Mouse (Mus musculus): Measurements from ENCODE around the gene Fam102a.

The Fam102a gene

GRCm38 (mm10) chr2:32543031-32543449 is 7.9 kb downstream of the Fam102a start:
- no peak for DNase-seq (ENCODE audit: low read depth, low spot score)

- DNase-seq (ENCODE audit: low read depth, low spot score): no peak
Measured at GRCm38 (mm10) chr2:32546951-32547350, 11.8 kb downstream of the Fam102a start.

GRCm38 (mm10) chr2:32547380-32547779 is 12.2 kb downstream of the Fam102a start:
- DNase-seq (ENCODE audit: low read depth, low spot score): no peak

- no peak for DNase-seq (ENCODE audit: low read depth, low spot score)
Measured at GRCm38 (mm10) chr2:32547964-32548739, 13.0 kb downstream of the Fam102a start.

GRCm38 (mm10) chr2:32549171-32549570 is 14.0 kb downstream of the Fam102a start:
- DNase-seq (ENCODE audit: low read depth, low spot score): no peak

GRCm38 (mm10) chr2:32549764-32550163 is 14.6 kb downstream of the Fam102a start:
- DNase-seq (ENCODE audit: low read depth, low spot score): no peak

- DNase-seq (ENCODE audit: low read depth, low spot score): no peak
Measured at GRCm38 (mm10) chr2:32551236-32551635, 16.1 kb downstream of the Fam102a start.

GRCm38 (mm10) chr2:32553592-32554148 is 18.5 kb downstream of the Fam102a start:
- no peak for DNase-seq (ENCODE audit: low read depth, low spot score)

- DNase-seq (ENCODE audit: low read depth, low spot score): no peak
Measured at GRCm38 (mm10) chr2:32555484-32555883, 20.4 kb downstream of the Fam102a start.

- no peak for DNase-seq (ENCODE audit: low read depth, low spot score)
Measured at GRCm38 (mm10) chr2:32556019-32556418, 20.9 kb downstream of the Fam102a start.

- DNase-seq (ENCODE audit: low read depth, low spot score): peak; percentile 23
Measured at GRCm38 (mm10) chr2:32559570-32559969, 24.4 kb downstream of the Fam102a start.

- DNase-seq (ENCODE audit: low read depth, low spot score): no peak
Measured at GRCm38 (mm10) chr2:32566536-32567063, 31.5 kb downstream of the Fam102a start.

GRCm38 (mm10) chr2:32568149-32568548 is 33.0 kb downstream of the Fam102a start:
- no peak for DNase-seq (ENCODE audit: low read depth, low spot score)

GRCm38 (mm10) chr2:32568941-32569340 is 33.8 kb downstream of the Fam102a start:
- DNase-seq (ENCODE audit: low read depth, low spot score): no peak

GRCm38 (mm10) chr2:32570698-32571494 is 35.8 kb downstream of the Fam102a start, which contains the start of gene Dpm2:
TSS of gene Dpm2 (plus strand) at chr2:32570858.
- peak; percentile 80 for DNase-seq (ENCODE audit: low read depth, low spot score)

GRCm38 (mm10) chr2:32572196-32572595 is 37.1 kb downstream of the Fam102a start:
- DNase-seq (ENCODE audit: low read depth, low spot score): no peak

- no peak for DNase-seq (ENCODE audit: low read depth, low spot score)
Measured at GRCm38 (mm10) chr2:32574497-32574896, 39.4 kb downstream of the Fam102a start, which contains the start of gene Pip5kl1. TSS of gene Pip5kl1 (plus strand) at chr2:32574797.

- no peak for DNase-seq (ENCODE audit: low read depth, low spot score)
Measured at GRCm38 (mm10) chr2:32574901-32575585, 39.9 kb downstream of the Fam102a start.

- no peak for DNase-seq (ENCODE audit: low read depth, low spot score)
Measured at GRCm38 (mm10) chr2:32575586-32576160, 40.5 kb downstream of the Fam102a start, which contains the start of gene 9430097D07Rik. TSS of gene 9430097D07Rik (minus strand) at chr2:32575684.

GRCm38 (mm10) chr2:32576532-32576931 is 41.4 kb downstream of the Fam102a start:
- no peak for DNase-seq (ENCODE audit: low read depth, low spot score)
